Mouse (Mus musculus): ENCODE measurements around the gene Morc2a. TPM values are rescaled to one million over a fixed set of nuclear protein-coding genes. Genes with fewer than 3 reads are reported as not detected.
"Not testable (repeated sequence)": the region's sequence is repeated elsewhere in the genome, so short reads cannot be mapped to it uniquely, and the experiment has no call there.

Gene Morc2a
- polyA plus RNA-seq (2017; shearing (Covaris generic)): 1 to 10 TPM; 6.5 to 7.8 TPM

- ATAC-seq: peak; percentile 95
Measured at GRCm38 (mm10) chr11:3648964-3649841, at the start of gene Morc2a. Morc2a (plus strand) TSS chr11:3649191.

- not testable (repeated sequence) for ATAC-seq
Measured at GRCm38 (mm10) chr11:3601966-3602365, 47.0 kb upstream of the Morc2a start.

GRCm38 (mm10) chr11:3602687-3603086 lies 46.3 kb upstream of the Morc2a start:
- ATAC-seq: not testable (repeated sequence)

GRCm38 (mm10) chr11:3606456-3606855 lies 42.5 kb upstream of the Morc2a start:
- no peak for ATAC-seq

GRCm38 (mm10) chr11:3615576-3615975 lies 33.4 kb upstream of the Morc2a start:
- no peak for ATAC-seq

GRCm38 (mm10) chr11:3622826-3623225 lies 26.2 kb upstream of the Morc2a start:
- no peak for ATAC-seq

GRCm38 (mm10) chr11:3624391-3625027 lies 24.5 kb upstream of the Morc2a start:
- no peak for ATAC-seq

- ATAC-seq: no peak
Measured at GRCm38 (mm10) chr11:3628999-3629491, 19.9 kb upstream of the Morc2a start.

- ATAC-seq: not testable (repeated sequence)
Measured at GRCm38 (mm10) chr11:3633269-3633668, 15.7 kb upstream of the Morc2a start.

- no peak for ATAC-seq
Measured at GRCm38 (mm10) chr11:3647688-3648087, 1.3 kb upstream of the Morc2a start.

GRCm38 (mm10) chr11:3648305-3648963 lies 557 bp upstream of the Morc2a start:
- no peak for ATAC-seq

GRCm38 (mm10) chr11:3650141-3650540 lies 1.1 kb downstream of the Morc2a start:
- ATAC-seq: no peak

GRCm38 (mm10) chr11:3661964-3662363 lies 13.0 kb downstream of the Morc2a start:
- no peak for ATAC-seq

GRCm38 (mm10) chr11:3667506-3667905 lies 18.5 kb downstream of the Morc2a start:
- no peak for ATAC-seq

- no peak for ATAC-seq
Measured at GRCm38 (mm10) chr11:3668768-3669167, 19.8 kb downstream of the Morc2a start.

GRCm38 (mm10) chr11:3669849-3670248 lies 20.9 kb downstream of the Morc2a start:
- no peak for ATAC-seq

- ATAC-seq: no peak
Measured at GRCm38 (mm10) chr11:3671000-3671628, 22.1 kb downstream of the Morc2a start.

GRCm38 (mm10) chr11:3674545-3674944 lies 25.6 kb downstream of the Morc2a start:
- no peak for ATAC-seq

- ATAC-seq: no peak
Measured at GRCm38 (mm10) chr11:3676423-3676822, 27.4 kb downstream of the Morc2a start.

GRCm38 (mm10) chr11:3677204-3677603 lies 28.2 kb downstream of the Morc2a start:
- no peak for ATAC-seq

GRCm38 (mm10) chr11:3679771-3680170 lies 30.8 kb downstream of the Morc2a start:
- no peak for ATAC-seq

GRCm38 (mm10) chr11:3683696-3684095 lies 34.7 kb downstream of the Morc2a start:
- no peak for ATAC-seq

- no peak for ATAC-seq
Measured at GRCm38 (mm10) chr11:3684232-3684631, 35.2 kb downstream of the Morc2a start.

Data from activated CD4-positive, CD25-positive, alpha-beta regulatory T cell, adult 4 months (primary cell).